Mouse (Mus musculus): Measurements from ENCODE around the gene D630045J12Rik. TPM values are rescaled to one million over a fixed set of nuclear protein-coding genes. Genes with fewer than 3 reads are reported as not detected.

Gene D630045J12Rik
- polyA plus RNA-seq, 1 experiment from 2014 or later, result 5.6 TPM

DNA sequence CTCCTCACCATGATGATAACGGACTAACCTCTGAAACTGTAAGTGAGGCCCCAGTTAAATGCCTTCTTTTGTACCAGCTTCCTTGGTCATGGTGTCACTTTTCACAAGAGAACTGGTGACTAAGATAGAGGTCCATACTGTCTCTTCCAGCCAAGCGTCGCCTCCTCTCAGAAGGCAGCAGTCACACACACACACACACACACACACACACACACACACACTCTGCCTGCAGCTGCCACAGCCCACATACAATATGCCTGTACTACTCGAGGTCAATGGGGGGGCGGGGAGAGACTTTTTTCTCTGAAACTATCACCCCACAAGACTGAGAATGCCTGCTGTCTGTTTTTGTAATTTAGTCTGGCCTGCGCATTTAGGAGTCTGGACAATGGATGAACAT lies 89.1 kb downstream of the D630045J12Rik start:
- H3K36me3 ChIP-seq, result peaks cover 62% of the 10 kb centered on the region
- no peak for DNase-seq (ENCODE audit: low spot score)
- no peak overlapping the region for H3K4me3 ChIP-seq
- WGBS, result 86% methylated on average over 6 of the region's 6 CpGs
- H3K4me1 ChIP-seq, result peaks cover 18% of the 10 kb centered on the region
- H3K9me3 ChIP-seq (replicated peaks), result no peaks in the 10 kb centered on the region
- H3K27ac ChIP-seq (replicated peaks), result no peak overlapping the region
- H3K27me3 ChIP-seq (ENCODE audit: low read depth, poor library complexity, severe bottlenecking), result no peaks in the 10 kb centered on the region

DNA sequence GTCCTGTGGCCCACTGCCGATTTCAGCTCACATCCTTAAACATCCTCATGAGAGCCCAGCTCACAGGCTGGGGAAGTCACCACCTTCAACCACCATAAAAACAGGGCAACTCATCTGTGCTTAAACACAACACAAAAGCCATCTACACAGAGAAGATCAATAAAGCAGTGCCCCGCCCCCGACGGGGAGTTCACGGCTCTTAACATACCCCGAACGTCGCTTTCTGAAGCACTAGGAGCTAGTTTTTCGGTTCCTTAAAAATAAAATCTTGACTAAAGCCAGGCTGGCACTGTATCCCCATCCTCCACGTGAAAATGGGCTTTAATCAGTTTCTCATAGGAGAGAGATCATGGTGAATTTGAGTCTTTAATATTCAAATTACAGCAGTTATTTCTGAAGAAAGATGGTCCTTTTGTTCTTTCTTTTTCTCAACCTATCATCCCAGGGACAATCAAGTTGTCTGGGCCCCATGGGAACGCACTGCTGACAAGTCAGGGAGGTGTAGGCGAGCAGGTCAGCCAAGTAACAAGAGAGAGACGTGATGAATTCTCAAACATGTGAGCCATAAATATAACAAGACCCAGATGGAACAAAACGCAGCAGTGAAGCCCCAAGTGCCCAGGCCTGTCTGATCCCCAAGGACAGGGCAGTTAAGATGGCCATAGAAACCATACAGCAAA lies 90.8 kb downstream of the D630045J12Rik start:
- WGBS, result 77% methylated on average over 14 of the region's 14 CpGs
- DNase-seq (ENCODE audit: low spot score), result no peak
- Histone ChIP-seq H3K36me3 (peaks cover 47% of the 10 kb centered on the region), H3K27ac (replicated peaks) (0 out of 2 replicates have a peak overlapping the region, but pooled peaks have one; percentile 4), H3K4me3 (no peak overlapping the region), H3K9me3 (replicated peaks) (no peaks in the 10 kb centered on the region), H3K4me1 (peaks cover 34% of the 10 kb centered on the region), H3K27me3 (ENCODE audit: low read depth, poor library complexity, severe bottlenecking) (no peaks in the 10 kb centered on the region)

DNA sequence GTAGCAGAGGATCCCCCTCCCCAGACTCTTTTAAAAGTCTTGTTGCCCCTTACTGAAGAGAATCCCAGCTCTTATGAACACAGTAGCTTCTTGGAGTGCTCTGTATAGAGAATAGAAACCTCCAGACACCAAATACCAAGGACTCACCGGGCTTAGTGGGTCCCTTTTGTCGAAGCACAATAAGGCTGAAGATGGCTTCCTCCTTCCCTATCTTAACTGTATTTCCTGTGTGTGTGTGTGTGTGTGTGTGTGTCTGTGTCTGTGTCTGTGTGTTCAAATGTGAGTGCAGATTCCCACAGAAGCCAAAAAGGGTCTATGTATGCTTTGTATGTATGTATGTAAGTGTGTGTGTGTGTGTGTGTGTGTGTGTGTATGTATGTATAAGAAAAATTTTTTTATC lies 93.3 kb downstream of the D630045J12Rik start:
- 69% methylated on average over 2 of the region's 2 CpGs for WGBS
- Histone ChIP-seq H3K27me3 (ENCODE audit: low read depth, poor library complexity, severe bottlenecking) (no peaks in the 10 kb centered on the region), H3K4me3 (no peak overlapping the region), H3K4me1 (peaks cover 38% of the 10 kb centered on the region), H3K36me3 (peaks cover 48% of the 10 kb centered on the region), H3K27ac (replicated peaks) (peak overlapping the region; percentile 65; the same call in 1 of the 2 replicates), H3K9me3 (replicated peaks) (no peaks in the 10 kb centered on the region)
- DNase-seq (ENCODE audit: low spot score), result no peak

GRCm38 (mm10) chr6:38160102-38160501 lies 93.7 kb downstream of the D630045J12Rik start:
- Histone ChIP-seq H3K27ac (replicated peaks) (peak overlapping the region; percentile 65; the same call in 1 of the 2 replicates), H3K4me1 (peaks cover 38% of the 10 kb centered on the region), H3K9me3 (replicated peaks) (no peaks in the 10 kb centered on the region), H3K4me3 (no peak overlapping the region), H3K27me3 (ENCODE audit: low read depth, poor library complexity, severe bottlenecking) (no peaks in the 10 kb centered on the region), H3K36me3 (peaks cover 47% of the 10 kb centered on the region)
- DNase-seq (ENCODE audit: low spot score), result peak; percentile 74
- WGBS, result 34% methylated on average over 3 of the region's 3 CpGs

DNA sequence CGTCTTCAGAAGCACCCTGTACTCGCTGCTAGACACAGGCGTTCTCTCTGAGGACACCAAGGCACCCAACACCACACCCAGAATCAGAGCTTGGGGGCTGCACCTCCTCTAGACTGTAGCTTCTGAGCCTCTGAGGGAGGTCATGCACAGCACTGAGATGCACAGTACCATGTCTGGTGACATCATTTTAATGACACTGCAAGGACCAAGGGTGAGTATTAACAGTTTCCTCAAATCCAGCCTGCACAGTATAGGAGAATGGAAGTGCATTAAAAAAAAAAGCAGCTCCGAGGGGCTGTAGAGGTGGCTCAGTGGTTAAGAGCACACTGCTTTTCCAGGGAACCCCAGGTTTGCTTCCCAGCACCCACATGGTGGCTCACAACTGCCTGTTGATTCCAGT lies 94.2 kb downstream of the D630045J12Rik start:
- Histone ChIP-seq H3K4me1 (peaks cover 38% of the 10 kb centered on the region), H3K9me3 (replicated peaks) (no peaks in the 10 kb centered on the region), H3K27me3 (ENCODE audit: low read depth, poor library complexity, severe bottlenecking) (no peaks in the 10 kb centered on the region), H3K4me3 (no peak overlapping the region), H3K36me3 (peaks cover 45% of the 10 kb centered on the region), H3K27ac (replicated peaks) (no peak overlapping the region)
- WGBS, result 86% methylated on average over 4 of the region's 4 CpGs
- no peak for DNase-seq (ENCODE audit: low spot score)

GRCm38 (mm10) chr6:38157925-38158324 lies 95.9 kb downstream of the D630045J12Rik start:
- Histone ChIP-seq H3K27me3 (ENCODE audit: low read depth, poor library complexity, severe bottlenecking) (no peaks in the 10 kb centered on the region), H3K27ac (replicated peaks) (peak overlapping the region; percentile 49; the same call in 1 of the 2 replicates), H3K4me1 (peaks cover 29% of the 10 kb centered on the region), H3K36me3 (peaks cover 42% of the 10 kb centered on the region), H3K4me3 (no peak overlapping the region), H3K9me3 (replicated peaks) (no peaks in the 10 kb centered on the region)
- DNase-seq (ENCODE audit: low spot score), result peak; percentile 34
- 74% methylated on average over 16 of the region's 16 CpGs for WGBS

- Histone ChIP-seq H3K9me3 (replicated peaks) (no peaks in the 10 kb centered on the region), H3K4me3 (no peak overlapping the region), H3K27me3 (ENCODE audit: low read depth, poor library complexity, severe bottlenecking) (no peaks in the 10 kb centered on the region), H3K27ac (replicated peaks) (no peak overlapping the region), H3K36me3 (peaks cover 47% of the 10 kb centered on the region), H3K4me1 (peaks cover 25% of the 10 kb centered on the region)
- 86% methylated on average over 5 of the region's 5 CpGs for WGBS
- no peak for DNase-seq (ENCODE audit: low spot score)
Measured at GRCm38 (mm10) chr6:38156204-38156603, 97.6 kb downstream of the D630045J12Rik start.

- Histone ChIP-seq H3K27ac (replicated peaks) (no peak overlapping the region), H3K27me3 (ENCODE audit: low read depth, poor library complexity, severe bottlenecking) (no peaks in the 10 kb centered on the region), H3K4me3 (no peak overlapping the region), H3K36me3 (peaks cover 74% of the 10 kb centered on the region), H3K4me1 (peaks cover 5% of the 10 kb centered on the region), H3K9me3 (replicated peaks) (no peaks in the 10 kb centered on the region)
- DNase-seq (ENCODE audit: low spot score), result no peak
- WGBS, result 91% methylated on average over 11 of the region's 11 CpGs
Measured at GRCm38 (mm10) chr6:38152305-38152704, 101.5 kb downstream of the D630045J12Rik start.

GRCm38 (mm10) chr6:38149483-38149882 lies 104.3 kb downstream of the D630045J12Rik start:
- DNase-seq (ENCODE audit: low spot score), result no peak
- WGBS, result 92% methylated on average over 19 of the region's 19 CpGs
- Histone ChIP-seq H3K4me1 (peaks cover 8% of the 10 kb centered on the region), H3K36me3 (peaks cover 74% of the 10 kb centered on the region), H3K27me3 (ENCODE audit: low read depth, poor library complexity, severe bottlenecking) (no peaks in the 10 kb centered on the region), H3K27ac (replicated peaks) (no peak overlapping the region), H3K9me3 (replicated peaks) (no peaks in the 10 kb centered on the region), H3K4me3 (no peak overlapping the region)

DNA sequence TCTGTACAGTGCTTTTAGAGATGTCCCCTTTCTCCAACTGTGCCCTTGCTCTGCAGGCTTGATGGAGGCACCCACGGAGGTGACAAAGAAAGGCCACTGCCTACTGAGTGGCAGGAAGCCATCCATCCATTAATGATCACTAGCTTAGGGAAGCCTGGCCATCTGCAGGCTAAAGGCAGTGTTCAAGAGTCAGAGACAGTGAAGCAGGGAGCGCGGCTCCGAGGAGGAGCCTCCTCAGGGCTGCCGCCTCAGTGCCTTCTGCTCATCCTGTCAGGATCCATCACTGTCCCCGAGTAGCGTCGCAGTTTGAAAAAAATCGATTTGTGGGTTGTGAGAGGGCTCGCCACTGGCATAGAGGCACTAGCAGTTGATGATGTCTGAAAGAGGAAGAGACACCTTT lies 105.2 kb downstream of the D630045J12Rik start:
- H3K27ac ChIP-seq (replicated peaks), result no peak overlapping the region
- DNase-seq (ENCODE audit: low spot score), result no peak
- H3K4me1 ChIP-seq, result peaks cover 8% of the 10 kb centered on the region
- 91% methylated on average over 10 of the region's 10 CpGs for WGBS
- no peaks in the 10 kb centered on the region for H3K27me3 ChIP-seq (ENCODE audit: low read depth, poor library complexity, severe bottlenecking)
- no peaks in the 10 kb centered on the region for H3K9me3 ChIP-seq (replicated peaks)
- H3K4me3 ChIP-seq, result no peak overlapping the region
- peaks cover 70% of the 10 kb centered on the region for H3K36me3 ChIP-seq

DNA sequence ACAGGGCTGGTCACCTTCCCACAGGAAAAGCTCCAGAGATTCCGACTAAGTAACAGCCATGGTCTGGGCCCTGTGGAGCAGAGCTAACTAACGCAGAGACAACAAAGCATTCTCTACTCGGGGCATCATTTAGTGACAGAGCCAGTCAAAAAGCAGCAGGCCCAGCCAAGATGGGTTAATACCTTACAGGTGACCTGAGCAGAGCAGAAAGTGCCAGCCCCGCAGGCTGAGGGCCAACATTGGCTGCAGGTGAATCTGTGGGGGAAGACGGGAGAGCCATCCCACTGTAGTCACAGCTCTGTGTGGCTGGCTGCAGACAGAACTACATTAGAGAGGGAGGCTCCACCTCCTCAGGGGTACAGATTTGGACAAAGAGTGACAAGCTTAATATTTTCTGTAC lies 106.5 kb downstream of the D630045J12Rik start:
- H3K27me3 ChIP-seq (ENCODE audit: low read depth, poor library complexity, severe bottlenecking), result no peaks in the 10 kb centered on the region
- no peak for DNase-seq (ENCODE audit: low spot score)
- H3K4me1 ChIP-seq, result peaks cover 8% of the 10 kb centered on the region
- peaks cover 70% of the 10 kb centered on the region for H3K36me3 ChIP-seq
- H3K27ac ChIP-seq (replicated peaks), result no peak overlapping the region
- no peaks in the 10 kb centered on the region for H3K9me3 ChIP-seq (replicated peaks)
- 87% methylated on average over 5 of the region's 5 CpGs for WGBS
- no peak overlapping the region for H3K4me3 ChIP-seq

DNA sequence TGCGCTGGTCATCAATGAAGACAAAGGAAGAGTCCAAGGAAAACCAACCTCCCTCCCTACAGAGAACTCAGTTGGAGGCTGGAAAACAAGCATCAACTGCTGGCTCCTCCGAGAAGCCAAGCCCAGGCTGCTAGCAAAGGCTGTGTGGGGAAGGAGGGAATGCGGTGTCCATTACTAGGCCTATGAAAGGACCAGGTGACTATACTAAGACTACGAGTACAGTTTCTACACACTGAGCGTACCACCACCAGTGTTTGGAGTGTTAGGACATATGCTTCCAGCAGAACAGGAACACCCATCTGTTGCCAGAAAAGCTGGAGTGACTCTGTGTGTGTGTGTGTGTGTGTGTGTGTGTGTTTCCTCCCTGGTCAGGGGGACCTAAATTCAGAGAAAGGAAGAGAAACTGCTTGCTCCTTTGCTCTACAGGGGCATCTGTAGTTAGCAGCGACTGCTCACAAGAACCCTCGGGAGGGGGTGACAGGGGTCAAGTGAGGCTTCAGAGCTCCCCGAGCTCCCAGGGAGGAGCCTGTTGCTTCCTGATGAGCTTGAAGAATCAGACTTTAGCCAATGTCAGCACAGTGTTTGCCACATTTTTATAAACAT lies 108.2 kb downstream of the D630045J12Rik start:
- H3K36me3 ChIP-seq, result peaks cover 74% of the 10 kb centered on the region
- DNase-seq (ENCODE audit: low spot score), result no peak
- H3K9me3 ChIP-seq (replicated peaks), result no peaks in the 10 kb centered on the region
- H3K27me3 ChIP-seq (ENCODE audit: low read depth, poor library complexity, severe bottlenecking), result no peaks in the 10 kb centered on the region
- H3K27ac ChIP-seq (replicated peaks), result no peak overlapping the region
- peaks cover 5% of the 10 kb centered on the region; the same call in 1 of the 2 replicates for H3K4me1 ChIP-seq
- 59% methylated on average over 8 of the region's 8 CpGs for WGBS
- H3K4me3 ChIP-seq, result no peak overlapping the region
